Mouse (Mus musculus) ES-Bruce4 (cell line): ENCODE measurements around the gene Uchl1.

ENCODE experiments used
- CTCF ChIP-seq: IDR thresholded peaks from one replicate; pipeline ENCODE4 v1.8.1; 2011; ENCODE audit warnings: low read depth, low read length
- EP300 ChIP-seq: IDR thresholded peaks from 2 replicates; pipeline ENCODE4 v1.6.1; 2011; ENCODE audit warnings: low read depth, low read length; ENCODE audit not compliant: insufficient read depth

GRCm38 (mm10) chr5:66712801-66713200 lies 36.9 kb downstream of the Uchl1 start:
- TF ChIP-seq CTCF (no peak), EP300 (no peak)
